Mouse (Mus musculus): Measurements from ENCODE around the gene H2-Q6. TPM values are rescaled to one million over a fixed set of nuclear protein-coding genes. Genes with fewer than 3 reads are reported as not detected.
"Not testable (repeated sequence)": the region's sequence is repeated elsewhere in the genome, so short reads cannot be mapped to it uniquely, and the experiment has no call there.

The H2-Q6 gene
- polyA plus RNA-seq, 1 experiment from 2014 or later, result 0.48 TPM

DNA sequence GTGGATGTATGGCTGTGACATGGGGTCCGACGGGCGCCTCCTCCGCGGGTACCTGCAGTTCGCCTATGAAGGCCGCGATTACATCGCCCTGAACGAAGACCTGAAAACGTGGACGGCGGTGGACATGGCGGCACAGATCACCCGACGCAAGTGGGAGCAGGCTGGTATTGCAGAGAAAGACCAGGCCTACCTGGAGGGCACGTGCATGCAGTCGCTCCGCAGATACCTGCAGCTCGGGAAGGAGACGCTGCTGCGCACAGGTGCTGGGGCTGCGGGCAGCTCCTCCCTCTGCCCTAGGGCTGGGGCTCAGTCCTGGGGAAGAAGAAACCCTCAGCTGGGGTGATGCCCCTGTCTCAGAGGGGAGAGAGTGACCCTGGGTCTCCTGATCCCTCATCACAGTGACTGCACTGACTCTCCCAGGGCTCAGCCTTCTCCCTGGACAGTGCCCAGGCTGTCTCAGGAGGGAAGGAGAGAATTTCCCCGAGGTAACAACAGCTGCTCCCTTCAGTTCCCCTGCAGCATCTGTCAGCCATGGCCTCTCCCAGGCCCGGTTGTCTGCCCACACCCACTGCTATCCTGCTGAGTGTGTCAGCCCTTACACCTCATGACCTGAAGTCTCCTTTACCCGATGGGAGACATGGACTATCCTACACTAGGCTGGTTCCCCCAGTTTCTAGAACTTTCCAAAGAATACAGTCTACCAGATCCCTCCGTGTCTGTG lies 15.4 kb downstream of the H2-Q6 start:
- not testable (repeated sequence) for H3K4me2 ChIP-seq (ENCODE audit: low read depth, low read length); H3K4me3 ChIP-seq (ENCODE audit: low read length)
- WGBS, result 43% methylated on average over 25 of the region's 27 CpGs

DNA sequence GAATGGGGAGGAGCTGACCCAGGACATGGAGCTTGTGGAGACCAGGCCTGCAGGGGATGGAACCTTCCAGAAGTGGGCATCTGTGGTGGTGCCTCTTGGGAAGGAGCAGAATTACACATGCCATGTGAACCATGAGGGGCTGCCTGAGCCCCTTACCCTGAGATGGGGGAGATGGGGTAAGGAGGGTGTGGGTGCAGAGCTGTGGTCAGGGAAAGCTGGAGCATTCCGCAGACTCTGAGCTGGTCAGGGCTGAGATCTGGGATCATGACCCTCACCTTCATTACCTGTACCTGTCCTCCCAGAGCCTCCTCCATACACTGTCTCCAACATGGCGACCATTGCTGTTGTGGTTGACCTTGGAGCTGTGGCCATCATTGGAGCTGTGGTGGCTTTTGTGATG lies 17.7 kb downstream of the H2-Q6 start:
- ATAC-seq (ENCODE audit: low read depth); H3K9me3 ChIP-seq (ENCODE audit: control insufficient read depth, low read length); H3K4me3 ChIP-seq (ENCODE audit: low read length); H3K9ac ChIP-seq (ENCODE audit: low read length); H3K36me3 ChIP-seq (ENCODE audit: control insufficient read depth, insufficient read depth, low read length); H3K27ac ChIP-seq (ENCODE audit: low read length); H3K4me1 ChIP-seq (replicated peaks; ENCODE audit: control insufficient read depth, insufficient read depth, low read length); H3K27me3 ChIP-seq (ENCODE audit: control insufficient read depth, insufficient read depth, low read depth, low read length); H3K4me2 ChIP-seq (ENCODE audit: low read depth, low read length): not testable (repeated sequence)
- 92% methylated on average over 2 of the region's 2 CpGs for WGBS

More for the DNA sequence above, 15.4 kb downstream of the H2-Q6 start:
- H3K9me3 ChIP-seq (ENCODE audit: control insufficient read depth, low read length); H3K9ac ChIP-seq (ENCODE audit: low read length); H3K4me1 ChIP-seq (replicated peaks; ENCODE audit: control insufficient read depth, insufficient read depth, low read length); H3K27ac ChIP-seq (ENCODE audit: low read length); ATAC-seq (ENCODE audit: low read depth); H3K36me3 ChIP-seq (ENCODE audit: control insufficient read depth, insufficient read depth, low read length); H3K27me3 ChIP-seq (ENCODE audit: control insufficient read depth, insufficient read depth, low read depth, low read length): not testable (repeated sequence)

DNA sequence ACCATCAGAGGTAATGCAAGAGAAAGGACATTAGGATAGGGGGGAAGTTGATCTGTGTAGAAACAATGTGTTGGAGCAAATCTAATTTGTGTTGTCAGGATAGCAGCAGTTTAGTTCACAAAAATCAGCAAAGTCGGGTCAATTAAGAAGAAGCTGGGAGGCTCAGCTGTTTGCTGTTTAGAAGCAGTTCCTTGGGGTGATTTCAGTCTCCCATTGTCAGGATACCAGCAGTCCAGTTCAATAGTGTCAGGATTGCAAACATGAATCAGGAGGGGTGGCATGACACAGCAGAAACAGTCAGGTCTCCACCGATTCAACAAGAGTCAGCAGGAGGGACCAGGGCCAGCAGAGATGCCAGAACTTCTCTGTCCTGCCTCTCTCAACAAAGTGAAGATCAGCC lies 19.9 kb downstream of the H2-Q6 start:
- H3K27ac ChIP-seq (ENCODE audit: low read length); H3K4me1 ChIP-seq (replicated peaks; ENCODE audit: control insufficient read depth, insufficient read depth, low read length); H3K9ac ChIP-seq (ENCODE audit: low read length); H3K27me3 ChIP-seq (ENCODE audit: control insufficient read depth, insufficient read depth, low read depth, low read length); H3K36me3 ChIP-seq (ENCODE audit: control insufficient read depth, insufficient read depth, low read length); H3K9me3 ChIP-seq (ENCODE audit: control insufficient read depth, low read length); H3K4me2 ChIP-seq (ENCODE audit: low read depth, low read length); H3K4me3 ChIP-seq (ENCODE audit: low read length); ATAC-seq (ENCODE audit: low read depth): not testable (repeated sequence)
- 85% methylated on average over 2 of the region's 2 CpGs for WGBS

DNA sequence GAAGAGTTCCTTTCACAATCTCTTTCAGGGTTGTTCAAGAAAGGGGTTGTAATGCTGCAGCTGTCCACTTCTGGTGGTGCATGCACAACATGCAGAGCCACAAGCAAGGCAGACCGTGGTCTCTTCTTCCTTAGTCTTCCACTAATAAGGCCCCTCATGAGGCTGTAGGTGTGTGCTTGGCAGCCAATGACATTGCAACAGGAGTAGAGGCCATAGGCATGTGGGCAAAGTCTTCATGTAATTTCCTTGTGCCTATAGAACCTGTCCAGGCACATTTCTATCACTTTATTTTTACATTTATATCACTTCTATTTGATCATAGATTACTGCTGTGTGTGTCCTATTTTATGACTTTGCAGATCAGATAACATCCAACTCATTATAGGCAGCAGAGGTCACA lies 33.6 kb downstream of the H2-Q6 start:
- not testable (repeated sequence) for ATAC-seq (ENCODE audit: low read depth); H3K27ac ChIP-seq (ENCODE audit: low read length); H3K4me3 ChIP-seq (ENCODE audit: low read length); H3K9me3 ChIP-seq (ENCODE audit: control insufficient read depth, low read length); H3K27me3 ChIP-seq (ENCODE audit: control insufficient read depth, insufficient read depth, low read depth, low read length); H3K36me3 ChIP-seq (ENCODE audit: control insufficient read depth, insufficient read depth, low read length); H3K4me2 ChIP-seq (ENCODE audit: low read depth, low read length); H3K9ac ChIP-seq (ENCODE audit: low read length); H3K4me1 ChIP-seq (replicated peaks; ENCODE audit: control insufficient read depth, insufficient read depth, low read length)
- no CpG with 5 or more reads among the region's 1 CpGs for WGBS

DNA sequence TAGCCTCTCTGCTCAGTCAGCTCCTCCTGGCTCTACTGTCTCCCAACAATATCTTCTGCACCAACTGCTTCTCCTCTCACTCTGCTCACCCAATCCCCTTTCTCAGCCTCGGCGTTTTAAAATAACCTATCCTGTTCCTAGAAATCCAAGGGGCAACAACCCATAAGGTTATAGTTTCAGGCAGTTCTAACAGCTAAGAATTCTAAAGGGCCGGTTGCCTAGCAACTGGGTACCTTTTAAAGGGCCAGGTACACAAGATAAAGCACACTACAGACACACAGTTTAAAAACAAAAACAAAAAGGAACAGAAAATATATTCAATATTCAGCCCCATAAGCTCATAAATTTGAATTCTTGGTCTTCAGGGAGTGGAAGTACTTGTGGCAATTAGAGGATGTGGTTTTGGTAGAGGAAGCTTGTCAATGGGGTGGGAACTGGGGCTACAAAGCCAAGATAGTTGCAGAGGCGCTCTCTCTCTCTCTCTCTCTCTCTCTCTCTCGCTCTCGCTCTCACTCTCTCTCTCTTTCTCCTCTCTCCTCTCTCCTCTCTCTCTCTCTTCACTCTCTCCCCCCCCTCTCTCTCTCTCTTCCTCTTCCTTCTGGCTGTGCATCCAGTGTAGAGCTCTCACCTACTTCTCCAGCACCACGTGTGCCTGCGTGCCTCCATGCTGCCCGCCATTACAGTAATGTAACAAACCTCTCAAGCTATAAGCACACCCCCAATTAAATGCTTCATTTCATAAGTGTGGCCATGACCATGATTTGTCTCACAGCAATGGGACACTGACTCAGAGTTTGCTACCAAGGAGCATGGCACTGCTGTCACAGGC lies 36.1 kb downstream of the H2-Q6 start:
- H3K9me3 ChIP-seq (ENCODE audit: control insufficient read depth, low read length); H3K36me3 ChIP-seq (ENCODE audit: control insufficient read depth, insufficient read depth, low read length); H3K4me2 ChIP-seq (ENCODE audit: low read depth, low read length); H3K9ac ChIP-seq (ENCODE audit: low read length); H3K27ac ChIP-seq (ENCODE audit: low read length); H3K4me3 ChIP-seq (ENCODE audit: low read length); H3K27me3 ChIP-seq (ENCODE audit: control insufficient read depth, insufficient read depth, low read depth, low read length); ATAC-seq (ENCODE audit: low read depth); H3K4me1 ChIP-seq (replicated peaks; ENCODE audit: control insufficient read depth, insufficient read depth, low read length): not testable (repeated sequence)
- WGBS, result 46% methylated on average over 3 of the region's 9 CpGs

DNA sequence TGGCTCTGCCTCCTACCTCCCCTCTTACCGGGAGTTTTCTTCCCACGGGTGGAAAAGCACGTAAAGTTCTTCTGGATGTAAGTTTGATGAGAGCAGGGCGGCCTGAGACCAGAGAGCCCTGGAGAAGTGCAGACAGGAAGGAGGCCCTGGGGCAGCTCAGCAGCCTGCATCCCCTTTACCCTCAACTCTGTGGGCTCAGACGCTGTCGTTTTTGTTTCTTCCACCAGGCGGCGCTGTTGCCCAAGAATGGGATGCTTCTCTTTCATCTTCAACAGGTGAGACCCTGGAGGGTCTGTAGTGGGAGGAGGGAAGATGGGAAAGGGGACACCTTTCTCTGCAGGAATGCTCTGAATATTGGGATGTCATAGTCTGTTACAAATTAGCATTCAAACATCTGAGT lies 41.0 kb downstream of the H2-Q6 start:
- not testable (repeated sequence) for H3K4me1 ChIP-seq (replicated peaks; ENCODE audit: control insufficient read depth, insufficient read depth, low read length); H3K36me3 ChIP-seq (ENCODE audit: control insufficient read depth, insufficient read depth, low read length); H3K9ac ChIP-seq (ENCODE audit: low read length); H3K27ac ChIP-seq (ENCODE audit: low read length); H3K4me3 ChIP-seq (ENCODE audit: low read length); ATAC-seq (ENCODE audit: low read depth); H3K9me3 ChIP-seq (ENCODE audit: control insufficient read depth, low read length); H3K4me2 ChIP-seq (ENCODE audit: low read depth, low read length)
- H3K27me3 ChIP-seq (ENCODE audit: control insufficient read depth, insufficient read depth, low read depth, low read length), result peaks cover 14% of the 10 kb centered on the region
- WGBS, result 4% methylated on average over 8 of the region's 8 CpGs

DNA sequence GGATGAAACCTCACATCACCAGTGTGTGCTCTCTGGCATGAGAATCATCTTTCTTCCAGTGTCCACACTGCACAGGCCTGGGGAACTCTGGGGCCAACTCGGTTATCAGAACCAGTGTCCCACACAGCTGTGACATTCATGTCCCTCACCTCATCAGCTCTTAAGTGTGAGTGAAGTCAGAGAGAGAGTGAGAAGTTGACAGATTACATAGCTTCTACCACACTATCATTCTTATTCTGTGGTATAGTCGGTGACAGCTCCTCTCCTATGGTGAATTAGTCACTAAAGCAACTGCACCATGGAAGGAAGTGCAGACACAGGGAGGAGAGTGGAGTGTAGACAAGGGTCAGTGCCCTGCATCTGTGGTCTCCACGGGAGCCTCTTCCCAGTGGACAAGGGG lies 44.3 kb downstream of the H2-Q6 start:
- H3K9ac ChIP-seq (ENCODE audit: low read length); H3K4me2 ChIP-seq (ENCODE audit: low read depth, low read length); H3K36me3 ChIP-seq (ENCODE audit: control insufficient read depth, insufficient read depth, low read length); H3K4me3 ChIP-seq (ENCODE audit: low read length); H3K9me3 ChIP-seq (ENCODE audit: control insufficient read depth, low read length); H3K27ac ChIP-seq (ENCODE audit: low read length); ATAC-seq (ENCODE audit: low read depth): not testable (repeated sequence)
- 33% methylated on average over 3 of the region's 3 CpGs for WGBS
- Histone ChIP-seq H3K27me3 (ENCODE audit: control insufficient read depth, insufficient read depth, low read depth, low read length) (peaks cover 17% of the 10 kb centered on the region), H3K4me1 (replicated peaks; ENCODE audit: control insufficient read depth, insufficient read depth, low read length) (peaks cover 11% of the 10 kb centered on the region; the same call in 1 of the 2 replicates)

DNA sequence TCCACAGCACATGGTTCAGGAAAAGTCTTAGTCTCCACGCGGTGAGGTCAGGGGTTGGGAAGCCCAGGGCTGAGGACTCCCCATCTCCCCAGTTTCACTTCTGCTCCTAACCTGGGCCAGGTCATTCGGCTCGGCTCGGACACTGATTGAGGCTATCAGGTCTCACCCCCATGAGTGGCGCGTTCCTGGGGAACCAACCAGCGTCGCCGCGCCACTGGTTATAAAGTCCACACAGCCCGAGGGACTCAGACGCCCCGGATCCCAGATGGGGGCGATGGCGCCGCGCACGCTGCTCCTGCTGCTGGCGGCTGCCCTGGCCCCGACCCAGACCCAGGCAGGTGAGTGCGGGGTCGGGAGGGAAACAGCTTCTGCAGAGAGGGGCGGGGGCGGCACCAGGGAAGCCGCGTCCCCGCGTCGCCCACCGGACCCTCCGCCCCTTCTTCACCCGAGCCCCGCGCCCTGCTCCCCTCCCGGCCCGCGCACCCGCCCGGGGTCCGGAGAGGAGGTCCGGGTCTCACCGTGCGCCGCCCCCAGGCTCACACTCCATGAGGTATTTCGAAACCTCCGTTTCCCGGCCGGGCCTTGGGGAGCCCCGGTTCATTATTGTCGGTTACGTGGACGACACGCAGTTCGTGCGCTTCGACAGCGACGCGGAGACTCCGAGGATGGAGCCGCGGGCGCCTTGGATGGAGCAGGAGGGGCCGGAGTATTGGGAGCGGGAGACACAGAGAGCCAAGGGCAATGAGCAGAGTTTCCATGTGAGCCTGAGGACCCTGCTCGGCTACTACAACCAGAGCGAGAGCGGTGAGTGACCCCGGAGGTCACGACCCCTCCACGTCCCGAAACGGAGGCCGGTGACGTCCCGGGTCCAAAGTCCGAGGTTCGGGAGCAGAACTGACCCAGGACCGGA lies 45.4 kb downstream of the H2-Q6 start, which contains the start of gene H2-Q10:
Gene H2-Q10, plus strand, starts transcription at position 248 of the 910 bp plus-strand sequence.
- peak within 1 kb of the TSS; percentile 92 for H3K4me2 ChIP-seq (ENCODE audit: low read depth, low read length)
- H3K4me3 ChIP-seq (ENCODE audit: low read length), result peak within 1 kb of the TSS; percentile 52
- no peaks in the 10 kb centered on the region for H3K36me3 ChIP-seq (ENCODE audit: control insufficient read depth, insufficient read depth, low read length)
- under 1% methylated on average over 80 of the region's 80 CpGs for WGBS
- no peak within 1 kb of the TSS for H3K27ac ChIP-seq (ENCODE audit: low read length)
- peaks cover 11% of the 10 kb centered on the region; the same call in 1 of the 2 replicates for H3K4me1 ChIP-seq (replicated peaks; ENCODE audit: control insufficient read depth, insufficient read depth, low read length)
- peak within 1 kb of the TSS; percentile 54 for H3K9ac ChIP-seq (ENCODE audit: low read length)
- H3K27me3 ChIP-seq (ENCODE audit: control insufficient read depth, insufficient read depth, low read depth, low read length), result peaks cover 17% of the 10 kb centered on the region
- H3K9me3 ChIP-seq (ENCODE audit: control insufficient read depth, low read length), result no peaks in the 10 kb centered on the region
- 0 out of 2 replicates have a peak, but pooled peaks have one; percentile 28 for ATAC-seq (ENCODE audit: low read depth)

Data from lung, embryonic 16.5 days (tissue).